Mouse (Mus musculus): Measurements from ENCODE around the gene H13.

H13 gene

GRCm38 (mm10) chr2:152734501-152734900, 65.2 kb downstream of the H13 start:
- TF ChIP-seq GATA4 (IDR thresholded peaks at IDR 0.05; ENCODE audit: insufficient replicate concordance, low read length): no peak

GRCm38 (mm10) chr2:152734984-152735383, 65.7 kb downstream of the H13 start:
- no peak for TF ChIP-seq GATA4 (IDR thresholded peaks at IDR 0.05; ENCODE audit: insufficient replicate concordance, low read length)

GRCm38 (mm10) chr2:152736090-152736601, 66.9 kb downstream of the H13 start, which contains the start of gene Id1:
Gene Id1 (plus strand): TSS chr2:152736251.
- no peak for TF ChIP-seq GATA4 (IDR thresholded peaks at IDR 0.05; ENCODE audit: insufficient replicate concordance, low read length)

- TF ChIP-seq GATA4 (IDR thresholded peaks at IDR 0.05; ENCODE audit: insufficient replicate concordance, low read length): no peak
Observed at GRCm38 (mm10) chr2:152736748-152737147, 67.5 kb downstream of the H13 start.

GRCm38 (mm10) chr2:152737306-152738221, 68.3 kb downstream of the H13 start:
- no peak for TF ChIP-seq GATA4 (IDR thresholded peaks at IDR 0.05; ENCODE audit: insufficient replicate concordance, low read length)

GRCm38 (mm10) chr2:152738341-152738740, 69.1 kb downstream of the H13 start:
- TF ChIP-seq GATA4 (IDR thresholded peaks at IDR 0.05; ENCODE audit: insufficient replicate concordance, low read length): no peak

GRCm38 (mm10) chr2:152739031-152739841, 70.0 kb downstream of the H13 start:
- TF ChIP-seq GATA4 (IDR thresholded peaks at IDR 0.05; ENCODE audit: insufficient replicate concordance, low read length): no peak

GRCm38 (mm10) chr2:152739842-152740260, 70.6 kb downstream of the H13 start:
- no peak for TF ChIP-seq GATA4 (IDR thresholded peaks at IDR 0.05; ENCODE audit: insufficient replicate concordance, low read length)

GRCm38 (mm10) chr2:152740490-152740889, 71.2 kb downstream of the H13 start:
- TF ChIP-seq GATA4 (IDR thresholded peaks at IDR 0.05; ENCODE audit: insufficient replicate concordance, low read length): no peak

- no peak; the same call in 1 of the 2 replicates for TF ChIP-seq GATA4 (IDR thresholded peaks at IDR 0.05; ENCODE audit: insufficient replicate concordance, low read length)
Observed at GRCm38 (mm10) chr2:152741153-152742041, 72.1 kb downstream of the H13 start.

GRCm38 (mm10) chr2:152742435-152742834, 73.2 kb downstream of the H13 start:
- no peak for TF ChIP-seq GATA4 (IDR thresholded peaks at IDR 0.05; ENCODE audit: insufficient replicate concordance, low read length)

GRCm38 (mm10) chr2:152753944-152754711, 84.9 kb downstream of the H13 start, which contains the start of gene Cox4i2:
Gene Cox4i2 (plus strand): TSS chr2:152754173.
- no peak for TF ChIP-seq GATA4 (IDR thresholded peaks at IDR 0.05; ENCODE audit: insufficient replicate concordance, low read length)

- TF ChIP-seq GATA4 (IDR thresholded peaks at IDR 0.05; ENCODE audit: insufficient replicate concordance, low read length): no peak
Observed at GRCm38 (mm10) chr2:152756474-152757393, 87.5 kb downstream of the H13 start.
